Mouse (Mus musculus): ENCODE results near the gene Lix1.

DNA sequence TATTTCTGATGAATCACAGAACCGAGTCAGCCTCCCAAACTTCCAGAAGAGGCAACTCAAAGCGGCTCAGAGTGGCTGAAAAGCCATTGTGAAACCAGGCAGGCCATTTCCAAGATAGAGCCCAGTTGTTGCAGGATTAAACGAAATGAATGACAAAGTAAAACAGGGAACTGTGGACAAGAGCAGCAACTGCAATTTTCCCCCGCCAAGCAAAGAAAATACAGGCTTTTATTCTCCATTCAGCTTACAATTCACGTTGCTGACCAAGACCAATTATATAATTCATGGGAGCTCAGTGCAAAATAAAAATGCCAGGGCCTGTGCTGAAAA is 46.9 kb downstream of the Lix1 start:
- TF ChIP-seq POLR2A (IDR thresholded peaks at IDR 0.05; ENCODE audit: insufficient read depth, low read length) (no peak), CTCF (IDR thresholded peaks at IDR 0.05; ENCODE audit: low read depth, low read length) (no peak)
